Mouse (Mus musculus): ENCODE data around the gene Gm10721.
"Not testable (repeated sequence)": the region's sequence is repeated elsewhere in the genome, so short reads cannot be mapped to it uniquely, and the experiment has no call there.

The Gm10721 gene

GRCm38 (mm10) chr9:3025653-3026052 lies 12.7 kb downstream of the Gm10721 start:
- not testable (repeated sequence) for DNase-seq (ENCODE audit: low read depth, low spot score)

- DNase-seq (ENCODE audit: low read depth, low spot score): not testable (repeated sequence)
Measured at GRCm38 (mm10) chr9:3026136-3026535, 13.2 kb downstream of the Gm10721 start.

- DNase-seq (ENCODE audit: low read depth, low spot score): not testable (repeated sequence)
Measured at GRCm38 (mm10) chr9:3026741-3027140, 13.8 kb downstream of the Gm10721 start.

GRCm38 (mm10) chr9:3027200-3027599 lies 14.3 kb downstream of the Gm10721 start:
- peak; percentile 67 for DNase-seq (ENCODE audit: low read depth, low spot score)

- DNase-seq (ENCODE audit: low read depth, low spot score): not testable (repeated sequence)
Measured at GRCm38 (mm10) chr9:3029276-3030000, 16.5 kb downstream of the Gm10721 start.

GRCm38 (mm10) chr9:3030677-3031318 lies 17.9 kb downstream of the Gm10721 start:
- peak; percentile 91 for DNase-seq (ENCODE audit: low read depth, low spot score)

GRCm38 (mm10) chr9:3034299-3034698 lies 21.4 kb downstream of the Gm10721 start, which contains the start of gene Gm17535:
Gene Gm17535, plus strand, starts transcription at chr9:3034599.
- DNase-seq (ENCODE audit: low read depth, low spot score): not testable (repeated sequence)

- DNase-seq (ENCODE audit: low read depth, low spot score): not testable (repeated sequence)
Measured at GRCm38 (mm10) chr9:3036577-3036976, 23.6 kb downstream of the Gm10721 start, which contains the start of gene Gm10715. Gene Gm10715, plus strand, starts transcription at chr9:3036877.

- DNase-seq (ENCODE audit: low read depth, low spot score): peak; percentile 18
Measured at GRCm38 (mm10) chr9:3038161-3038560, 25.2 kb downstream of the Gm10721 start.
